Mouse (Mus musculus): ENCODE measurements around the gene Arid1b. TPM values are rescaled to one million over a fixed set of nuclear protein-coding genes. Genes with fewer than 3 reads are reported as not detected.

Gene Arid1b
- polyA plus RNA-seq, 1 experiment from 2014 or later, result 46.4 TPM

DNA sequence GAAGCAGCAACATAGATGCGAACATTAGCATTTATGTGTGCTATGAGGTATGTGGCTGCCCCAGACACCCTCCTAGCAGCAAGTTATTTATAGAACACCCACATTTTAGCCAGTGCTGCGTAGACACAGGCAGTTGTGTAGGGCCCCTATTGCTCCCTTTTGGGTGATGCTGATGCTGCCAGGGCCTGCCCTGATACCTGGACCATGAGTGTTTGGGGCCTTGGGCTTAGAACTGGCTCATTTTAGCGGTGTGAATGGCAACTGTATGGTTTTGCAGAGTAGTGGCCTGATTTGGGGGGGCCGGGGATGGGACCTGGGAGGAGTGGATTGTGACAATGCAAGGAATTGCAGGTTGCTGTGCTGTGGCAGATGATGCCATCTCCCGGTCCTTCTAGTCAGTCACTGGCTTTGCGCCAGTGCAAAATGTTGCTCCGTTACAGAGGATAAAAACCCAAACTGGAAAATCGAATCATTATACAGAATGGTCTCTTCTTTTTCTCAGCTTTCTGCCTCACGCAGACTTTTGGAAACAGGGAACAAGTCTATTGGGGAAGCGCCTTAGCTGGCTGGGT lies 8.9 kb downstream of the Arid1b start:
- H3K27me3 ChIP-seq, result no peaks in the 10 kb centered on the region
- CTCF ChIA-PET, result no interaction called here
- DNase-seq (ENCODE audit: low read depth, low spot score) (no peak), ATAC-seq (no peak)
- POLR2A ChIA-PET, result interaction anchor here (0.8 kb wide), 1 partner anchor 344 kb away, joined by 3 read pairs; no protein-coding TSS in a partner anchor
- no peak for TF ChIP-seq CTCF (IDR thresholded peaks at IDR 0.05)
- in situ Hi-C loops (cut with MboI; ENCODE audit: low pct_unique_long_range_greater_than_20kb), result loop anchor here (5.0 kb wide), 1 partner anchor 44 kb away; no protein-coding TSS in a partner anchor

DNA sequence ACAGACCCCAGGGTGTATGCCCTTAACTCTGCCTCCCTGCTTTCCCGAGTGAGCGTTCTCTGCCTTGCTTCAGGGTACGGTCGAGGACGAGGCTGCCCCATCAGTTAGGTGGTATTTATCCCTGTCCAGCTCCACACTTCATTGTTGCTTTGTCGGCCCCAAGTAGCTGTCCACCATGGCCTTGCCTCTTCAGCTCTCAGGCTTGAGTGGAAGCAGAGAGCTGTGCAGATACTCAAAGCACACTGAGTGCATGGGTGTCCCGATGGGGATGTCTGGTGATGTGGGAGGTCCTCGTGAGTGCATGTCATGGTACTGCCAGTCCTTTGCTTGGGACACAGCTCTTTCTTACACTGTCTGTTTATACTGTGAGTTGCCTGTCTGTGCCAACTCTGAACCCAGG lies 10.1 kb downstream of the Arid1b start:
- DNase-seq (ENCODE audit: low read depth, low spot score), result no peak
- POLR2A ChIA-PET, result no interaction called here
- TF ChIP-seq CTCF (IDR thresholded peaks at IDR 0.05), result no peak
- in situ Hi-C loops (cut with MboI; ENCODE audit: low pct_unique_long_range_greater_than_20kb), result loop anchor here (5.0 kb wide), 1 partner anchor 43 kb away; no protein-coding TSS in a partner anchor
- no peak for ATAC-seq
- H3K27me3 ChIP-seq, result no peaks in the 10 kb centered on the region
- CTCF ChIA-PET, result interaction anchor here (1.4 kb wide), 1 partner anchor 185 kb away, joined by 3 read pairs; no protein-coding TSS in a partner anchor

- no peak for TF ChIP-seq CTCF (IDR thresholded peaks at IDR 0.05)
- no peaks in the 10 kb centered on the region for H3K27me3 ChIP-seq
- in situ Hi-C loops (cut with MboI; ENCODE audit: low pct_unique_long_range_greater_than_20kb), result loop anchor here (5.0 kb wide), 1 partner anchor 43 kb away; no protein-coding TSS in a partner anchor
- CTCF ChIA-PET, result interaction anchor here (1.4 kb wide), 1 partner anchor 185 kb away, joined by 3 read pairs; no protein-coding TSS in a partner anchor
- ATAC-seq (no peak), DNase-seq (ENCODE audit: low read depth, low spot score) (no peak)
- POLR2A ChIA-PET, result interaction anchor here (0.6 kb wide), 1 partner anchor 663 kb away, joined by 3 read pairs; no protein-coding TSS in a partner anchor
Measured at GRCm38 (mm10) chr17:5004706-5005105, 10.6 kb downstream of the Arid1b start.

- DNase-seq (ENCODE audit: low read depth, low spot score) (no peak), ATAC-seq (no peak)
- no peaks in the 10 kb centered on the region for H3K27me3 ChIP-seq
- in situ Hi-C loops (cut with MboI; ENCODE audit: low pct_unique_long_range_greater_than_20kb), result no loop called here
- CTCF ChIA-PET, result interaction anchor here (1.4 to 1.6 kb wide), 2 partner anchors 31 to 184 kb away, joined by 3 read pairs; no protein-coding TSS in a partner anchor
- TF ChIP-seq CTCF (IDR thresholded peaks at IDR 0.05), result no peak
- POLR2A ChIA-PET, result interaction anchor here (0.6 kb wide), 1 partner anchor 663 kb away, joined by 3 read pairs; no protein-coding TSS in a partner anchor
Measured at GRCm38 (mm10) chr17:5005285-5005684, 11.2 kb downstream of the Arid1b start.

DNA sequence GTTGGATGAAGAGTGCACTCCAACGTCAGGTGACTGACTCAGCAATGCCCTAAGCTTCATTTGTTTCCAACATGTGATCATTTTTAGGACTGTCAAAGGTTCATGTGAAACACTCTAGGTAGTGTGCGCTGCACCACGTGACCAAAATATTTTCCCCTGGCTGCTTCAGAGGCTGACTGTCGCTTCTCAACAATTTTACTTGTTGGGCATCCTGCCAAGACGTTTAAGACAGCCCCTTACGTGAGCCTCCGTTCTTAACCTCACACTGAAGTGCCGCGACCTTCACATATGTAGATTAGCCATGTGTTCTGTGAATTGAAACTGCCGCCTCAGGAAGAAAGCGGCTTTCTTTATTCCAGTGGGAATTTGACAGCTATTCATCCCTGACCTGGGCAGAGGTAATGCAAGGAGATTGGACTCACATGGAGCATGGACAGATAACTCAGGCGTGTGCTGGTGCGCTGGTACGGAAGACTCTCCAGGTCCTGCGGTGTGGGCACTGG lies 13.1 kb downstream of the Arid1b start:
- ATAC-seq (no peak), DNase-seq (ENCODE audit: low read depth, low spot score) (no peak)
- TF ChIP-seq CTCF (IDR thresholded peaks at IDR 0.05), result no peak
- H3K27me3 ChIP-seq, result no peaks in the 10 kb centered on the region
- in situ Hi-C loops (cut with MboI; ENCODE audit: low pct_unique_long_range_greater_than_20kb), result no loop called here
- CTCF ChIA-PET, result no interaction called here
- POLR2A ChIA-PET, result interaction anchor here (1.2 kb wide), 1 partner anchor 171 kb away, joined by 3 read pairs; no protein-coding TSS in a partner anchor

DNA sequence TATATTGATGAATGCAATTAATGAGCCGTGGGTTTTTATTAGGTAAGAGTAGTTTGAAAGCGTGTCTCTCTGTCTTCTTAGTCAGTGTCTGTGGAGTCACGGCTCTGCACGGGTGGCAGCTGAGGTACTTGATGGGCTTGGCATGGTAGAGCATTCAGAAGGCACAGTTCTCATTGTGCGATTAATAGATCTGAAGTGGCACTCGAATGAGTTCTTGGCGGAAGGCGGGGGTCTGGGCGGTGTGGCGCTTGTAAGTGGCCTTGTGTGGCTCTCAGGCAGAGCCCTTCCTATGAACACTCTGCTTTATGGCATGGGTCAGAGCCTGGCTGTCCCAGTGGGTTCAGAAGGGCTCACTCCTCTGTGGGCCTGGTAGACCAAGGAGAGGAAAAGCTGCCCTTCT lies 14.1 kb downstream of the Arid1b start:
- POLR2A ChIA-PET, result no interaction called here
- no peak for TF ChIP-seq CTCF (IDR thresholded peaks at IDR 0.05)
- H3K27me3 ChIP-seq, result no peaks in the 10 kb centered on the region
- ATAC-seq, result no peak
- CTCF ChIA-PET, result no interaction called here
- in situ Hi-C loops (cut with MboI; ENCODE audit: low pct_unique_long_range_greater_than_20kb), result no loop called here
- DNase-seq (ENCODE audit: low read depth, low spot score), result no peak

DNA sequence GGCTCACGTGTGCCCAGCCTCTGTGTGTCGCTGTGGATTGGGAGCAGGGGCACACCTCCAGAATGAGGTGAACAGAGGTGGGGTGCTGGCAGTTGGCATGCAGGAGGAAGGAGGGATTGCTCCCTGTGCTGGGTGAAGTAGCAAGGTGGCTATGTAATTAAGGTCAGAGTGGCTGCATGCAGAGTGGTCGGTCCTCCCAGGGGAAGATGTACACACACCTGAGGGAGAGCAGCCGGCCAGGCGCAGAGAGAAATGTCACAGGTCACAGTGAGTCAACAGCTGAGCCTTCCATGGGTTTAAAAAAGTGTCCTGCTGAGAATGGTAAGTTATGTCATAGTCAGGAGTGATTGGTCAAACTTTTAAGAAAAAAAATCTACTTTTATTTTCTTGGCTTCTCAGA lies 14.6 kb downstream of the Arid1b start:
- POLR2A ChIA-PET, result no interaction called here
- DNase-seq (ENCODE audit: low read depth, low spot score) (no peak), ATAC-seq (no peak)
- in situ Hi-C loops (cut with MboI; ENCODE audit: low pct_unique_long_range_greater_than_20kb), result no loop called here
- H3K27me3 ChIP-seq, result no peaks in the 10 kb centered on the region
- CTCF ChIA-PET, result no interaction called here
- no peak for TF ChIP-seq CTCF (IDR thresholded peaks at IDR 0.05)

DNA sequence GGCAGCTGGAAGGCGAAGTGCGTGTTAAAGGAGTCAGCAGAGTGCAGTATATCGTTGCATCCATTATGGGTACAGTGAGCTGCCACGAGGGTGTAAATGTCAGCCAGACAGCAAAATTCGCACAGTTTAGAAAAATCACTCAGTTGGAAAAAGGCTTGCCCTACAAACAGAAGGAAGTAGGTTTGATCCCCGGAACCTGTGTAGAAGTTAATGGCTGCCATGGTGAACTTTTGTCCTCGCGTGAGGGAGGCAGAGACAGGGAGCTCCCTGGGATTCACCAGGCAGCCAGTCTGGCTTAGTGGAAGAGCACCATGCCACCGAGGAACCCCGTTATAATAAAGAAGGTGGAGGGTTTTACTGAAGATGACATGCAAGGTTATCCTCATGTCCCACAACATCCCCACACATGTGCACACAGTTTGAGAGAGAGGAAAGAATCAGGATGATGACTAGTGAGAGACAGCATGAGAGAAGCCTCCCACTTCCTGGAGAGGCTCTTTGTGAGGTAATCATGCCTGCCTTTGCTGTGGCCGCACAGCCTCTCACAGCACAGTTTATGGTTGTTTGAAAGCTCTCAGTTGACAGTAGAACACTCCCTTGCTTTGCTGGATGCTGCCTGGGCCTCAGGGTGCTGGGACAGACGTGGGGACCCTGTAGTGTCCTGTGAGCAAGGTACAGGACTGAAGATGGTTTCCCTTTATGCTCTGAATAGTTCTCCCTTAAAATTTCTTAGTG lies 15.6 kb downstream of the Arid1b start:
- TF ChIP-seq CTCF (IDR thresholded peaks at IDR 0.05), result no peak

GRCm38 (mm10) chr17:5010781-5011180 lies 16.6 kb downstream of the Arid1b start:
- DNase-seq (ENCODE audit: low read depth, low spot score) (no peak), ATAC-seq (no peak)
- in situ Hi-C loops (cut with MboI; ENCODE audit: low pct_unique_long_range_greater_than_20kb), result no loop called here
- no peaks in the 10 kb centered on the region for H3K27me3 ChIP-seq
- POLR2A ChIA-PET, result interaction anchor here (1.3 kb wide), 1 partner anchor 9 kb away, joined by 8 read pairs; no protein-coding TSS in a partner anchor
- TF ChIP-seq CTCF (IDR thresholded peaks at IDR 0.05), result no peak
- CTCF ChIA-PET, result interaction anchor here (0.7 kb wide), 1 partner anchor 26 kb away, joined by 3 read pairs; no protein-coding TSS in a partner anchor

More for the DNA sequence above, 15.6 kb downstream of the Arid1b start:
- H3K27me3 ChIP-seq, result no peaks in the 10 kb centered on the region
- ATAC-seq, result no peak
- DNase-seq (ENCODE audit: low read depth, low spot score), result no peak
- in situ Hi-C loops (cut with MboI; ENCODE audit: low pct_unique_long_range_greater_than_20kb), result no loop called here
- CTCF ChIA-PET, result interaction anchor here (1.2 kb wide), 1 partner anchor 9 kb away, joined by 3 read pairs; no protein-coding TSS in a partner anchor
- POLR2A ChIA-PET, result interaction anchor here (1.1 kb wide), 1 partner anchor 12 kb away, joined by 3 read pairs; no protein-coding TSS in a partner anchor

- H3K27me3 ChIP-seq, result no peaks in the 10 kb centered on the region
- ChIA-PET POLR2A (no interaction called here), CTCF (no interaction called here)
- ATAC-seq (no peak), DNase-seq (ENCODE audit: low read depth, low spot score) (no peak)
- in situ Hi-C loops (cut with MboI; ENCODE audit: low pct_unique_long_range_greater_than_20kb), result no loop called here
- no peak for TF ChIP-seq CTCF (IDR thresholded peaks at IDR 0.05)
Measured at GRCm38 (mm10) chr17:5012091-5012490, 18.0 kb downstream of the Arid1b start.

DNA sequence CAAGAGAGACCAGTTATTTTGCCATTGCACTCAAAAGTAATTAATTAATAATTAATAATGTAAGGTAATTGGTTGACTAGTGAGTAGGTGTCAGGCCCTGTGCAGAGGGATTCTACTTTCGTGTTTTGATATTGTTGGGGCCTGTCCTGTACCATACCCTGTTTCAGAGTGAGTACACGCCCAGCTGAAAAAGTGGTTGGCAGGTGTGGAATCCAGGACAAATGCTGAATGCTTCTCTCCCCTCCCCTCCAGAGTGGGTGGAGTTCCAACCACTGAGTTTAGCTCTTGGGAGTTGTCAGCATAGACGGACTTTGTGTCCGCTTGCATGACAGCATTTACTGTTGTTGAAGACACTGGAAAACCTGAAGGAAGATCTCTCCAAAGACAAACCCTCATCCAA lies 18.4 kb downstream of the Arid1b start:
- DNase-seq (ENCODE audit: low read depth, low spot score) (no peak), ATAC-seq (no peak)
- TF ChIP-seq CTCF (IDR thresholded peaks at IDR 0.05), result no peak
- no peaks in the 10 kb centered on the region for H3K27me3 ChIP-seq
- in situ Hi-C loops (cut with MboI; ENCODE audit: low pct_unique_long_range_greater_than_20kb), result no loop called here
- ChIA-PET POLR2A (no interaction called here), CTCF (no interaction called here)
